ENCODE assay signal across 21 mouse cellular contexts in the genomic region with DNA sequence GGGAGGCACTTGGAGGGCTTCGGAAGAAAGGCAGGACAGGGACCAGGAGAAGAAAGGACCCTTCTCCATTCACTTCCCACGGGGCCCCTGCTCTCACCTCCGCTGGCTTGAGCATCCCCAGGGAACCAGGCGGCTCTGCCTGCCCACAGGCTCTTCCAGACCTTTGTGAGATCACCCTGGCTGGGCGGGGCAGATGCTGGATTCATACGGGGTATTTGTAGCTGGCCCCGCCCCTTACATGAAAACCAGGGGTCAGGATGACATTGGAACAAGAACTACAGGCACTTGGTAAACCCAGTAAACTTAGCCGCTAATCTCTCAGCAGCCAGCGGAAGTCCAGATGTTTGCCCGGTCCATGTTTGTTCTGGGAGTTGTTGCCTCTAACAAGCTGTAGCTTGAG. TPM values are rescaled to one million over a fixed set of nuclear protein-coding genes. Genes with fewer than 3 reads are reported as not detected.
A peak's percentile ranks its signal among the peaks of the same experiment; 100 is the strongest.
DNase-seq lines count a peak whose midpoint lies in the region; ATAC-seq and TF ChIP-seq lines count a peak whose summit lies in the region.
"Had no signal": no experiment of that assay in that cellular context is flagged by ENCODE, and none has a peak within 500 bp of the region (broad histone marks: within the 10 kb centered on the region; RNA-seq: fewer than 3 reads in every experiment).

A gene (minus strand): TSS at position 178 of the 400 bp plus-strand sequence.

- intact Hi-C loops in gastrocnemius, postnatal 14 days (cut with DNase I; ENCODE audit: low total_unique reads), result no loop called here

- no peak within 1 kb of the TSS for H3K4me3 ChIP-seq in intestine, embryonic 15.5 days (replicated peaks)
- no peak within 1 kb of the TSS for H3K4me3 ChIP-seq in intestine, postnatal 0 days (ENCODE audit: low read depth, low read length)
- H3K4me3 ChIP-seq in testis, adult 2 months (ENCODE audit: control insufficient read depth, low read depth, low read length), result peak within 1 kb of the TSS; percentile 88
- H3K4me3 ChIP-seq in embryonic facial prominence, embryonic 10.5 days, result no peak within 1 kb of the TSS
- H3K4me3 ChIP-seq in stomach, embryonic 16.5 days (replicated peaks; ENCODE audit: low read length), result no peak within 1 kb of the TSS
- H3K4me3 ChIP-seq: forebrain, embryonic 12.5 days; neural tube, embryonic 13.5 days had no signal

- ATAC-seq in intestine, embryonic 15.5 days, result 0 out of 2 replicates have a peak, but pooled peaks have one; percentile 39
- ATAC-seq in intestine, postnatal 0 days, result no peak
- peak; percentile 21; the same call in 1 of the 2 replicates for ATAC-seq in stomach, embryonic 16.5 days (ENCODE audit: insufficient read depth, low FRiP score)
- ATAC-seq: CD4-positive, CD25-positive, alpha-beta regulatory T cell, adult 4 months had no signal

- H3K36me3 ChIP-seq in intestine, embryonic 15.5 days, result no peaks in the 10 kb centered on the region
- no peaks in the 10 kb centered on the region for H3K36me3 ChIP-seq in intestine, postnatal 0 days (ENCODE audit: control insufficient read depth, insufficient read depth)
- H3K36me3 ChIP-seq in testis, adult 2 months (ENCODE audit: control insufficient read depth, insufficient read depth, low read length), result no peaks in the 10 kb centered on the region
- peaks cover 5% of the 10 kb centered on the region; the same call in 1 of the 2 replicates for H3K36me3 ChIP-seq in embryonic facial prominence, embryonic 10.5 days (replicated peaks)
- no peaks in the 10 kb centered on the region for H3K36me3 ChIP-seq in stomach, embryonic 16.5 days (ENCODE audit: control insufficient read depth, insufficient read depth, low read length)

- H3K4me1 ChIP-seq in intestine, embryonic 15.5 days (replicated peaks), result no peaks in the 10 kb centered on the region
- H3K4me1 ChIP-seq in intestine, postnatal 0 days (replicated peaks; ENCODE audit: control insufficient read depth, insufficient read depth, low read length), result no peaks in the 10 kb centered on the region
- H3K4me1 ChIP-seq in testis, adult 2 months (ENCODE audit: control insufficient read depth, insufficient read depth, low read length), result peaks cover 5% of the 10 kb centered on the region
- H3K4me1 ChIP-seq in embryonic facial prominence, embryonic 10.5 days, result peaks cover 18% of the 10 kb centered on the region
- H3K4me1 ChIP-seq in stomach, embryonic 16.5 days (ENCODE audit: control insufficient read depth, insufficient read depth, low read length), result no peaks in the 10 kb centered on the region

- no peaks in the 10 kb centered on the region for H3K9me3 ChIP-seq in intestine, embryonic 15.5 days
- no peaks in the 10 kb centered on the region for H3K9me3 ChIP-seq in intestine, postnatal 0 days (ENCODE audit: control insufficient read depth)
- no peaks in the 10 kb centered on the region for H3K9me3 ChIP-seq in embryonic facial prominence, embryonic 10.5 days
- H3K9me3 ChIP-seq in stomach, embryonic 16.5 days (replicated peaks; ENCODE audit: control insufficient read depth, low read length), result no peaks in the 10 kb centered on the region
- H3K9me3 ChIP-seq: forebrain, embryonic 12.5 days; neural tube, embryonic 13.5 days had no signal

- H3K27me3 ChIP-seq in intestine, embryonic 15.5 days (replicated peaks), result no peaks in the 10 kb centered on the region
- no peaks in the 10 kb centered on the region for H3K27me3 ChIP-seq in intestine, postnatal 0 days (replicated peaks; ENCODE audit: control insufficient read depth, insufficient read depth, low read length)
- H3K27me3 ChIP-seq in testis, adult 2 months (ENCODE audit: control insufficient read depth, insufficient read depth, low read length), result no peaks in the 10 kb centered on the region; the same call in 1 of the 2 replicates
- H3K27me3 ChIP-seq in embryonic facial prominence, embryonic 10.5 days (replicated peaks; ENCODE audit: low read depth, poor library complexity, severe bottlenecking), result no peaks in the 10 kb centered on the region
- no peaks in the 10 kb centered on the region for H3K27me3 ChIP-seq in stomach, embryonic 16.5 days (ENCODE audit: control insufficient read depth, insufficient read depth, low read length)
- H3K27me3 ChIP-seq: forebrain, embryonic 12.5 days; neural tube, embryonic 13.5 days had no signal

- TF ChIP-seq POLR2A in testis, adult 2 months (IDR thresholded peaks at IDR 0.05; ENCODE audit: control insufficient read depth, low read depth, low read length), result peak; percentile 88; the same call in 1 of the 2 replicates

- H3K27ac ChIP-seq in intestine, embryonic 15.5 days, result no peak within 1 kb of the TSS
- no peak within 1 kb of the TSS for H3K27ac ChIP-seq in intestine, postnatal 0 days (ENCODE audit: low read depth, low read length)
- H3K27ac ChIP-seq in testis, adult 2 months (ENCODE audit: control insufficient read depth, insufficient read depth, low read depth, low read length), result peak within 1 kb of the TSS; percentile 86
- no peak within 1 kb of the TSS for H3K27ac ChIP-seq in embryonic facial prominence, embryonic 10.5 days (replicated peaks)
- H3K27ac ChIP-seq in stomach, embryonic 16.5 days (ENCODE audit: low read length), result no peak within 1 kb of the TSS
- H3K27ac ChIP-seq: forebrain, embryonic 12.5 days; neural tube, embryonic 13.5 days had no signal

- no peak within 1 kb of the TSS for H3K4me2 ChIP-seq in intestine, embryonic 15.5 days (replicated peaks)
- H3K4me2 ChIP-seq in intestine, postnatal 0 days (replicated peaks; ENCODE audit: low read depth), result no peak within 1 kb of the TSS
- no peak within 1 kb of the TSS for H3K4me2 ChIP-seq in stomach, embryonic 16.5 days (ENCODE audit: low read depth, low read length)
- H3K4me2 ChIP-seq: forebrain, embryonic 12.5 days; neural tube, embryonic 13.5 days had no signal

- no peak within 1 kb of the TSS for H3K9ac ChIP-seq in intestine, embryonic 15.5 days
- no peak within 1 kb of the TSS for H3K9ac ChIP-seq in intestine, postnatal 0 days (ENCODE audit: low read depth, low read length)
- no peak within 1 kb of the TSS for H3K9ac ChIP-seq in stomach, embryonic 16.5 days (ENCODE audit: low read length)
- H3K9ac ChIP-seq: forebrain, embryonic 12.5 days; neural tube, embryonic 13.5 days had no signal

- 47% methylated on average over 10 of the region's 10 CpGs for WGBS in intestine, embryonic 15.5 days
- WGBS in intestine, postnatal 0 days, result 34% methylated on average over 10 of the region's 10 CpGs
- whole genome bisulfite sequencing in embryonic facial prominence, embryonic 10.5 days, result 43% methylated on average over 10 of the region's 10 CpGs
- 38% methylated on average over 10 of the region's 10 CpGs for WGBS in stomach, embryonic 16.5 days

- no peak for DNase-seq in testis, postnatal 10 days (ENCODE audit: low spot score)
- DNase-seq in embryonic facial prominence, embryonic 10.5 days (ENCODE audit: low spot score), result peak; percentile 34
- no peak for DNase-seq in gastrocnemius, postnatal 14 days
- DNase-seq: cerebellum, postnatal 10 days; heart, postnatal 14 days; kidney, adult 9 months; lung, postnatal 4 days had no signal

- TF ChIP-seq CTCF in intestine, postnatal 0 days (IDR thresholded peaks at IDR 0.05; ENCODE audit: low read depth), result no peak
- TF ChIP-seq CTCF in testis, adult 2 months (IDR thresholded peaks at IDR 0.05; ENCODE audit: control insufficient read depth, insufficient read depth, insufficient replicate concordance, low read depth, low read length), result no peak

RNA-seq across cellular contexts. Expression of the gene that starts here (rescaled TPM):
- not detected in 2 replicates for polyA plus RNA-seq in intestine, embryonic 15.5 days (2015; fragmentation: Nextera tagmentation; extraction: Ambion mirVana)
- not detected in 2 replicates for polyA plus RNA-seq in intestine, postnatal 0 days (2015; fragmentation: Nextera tagmentation; extraction: Ambion mirVana)
- 595 and 599 TPM in 2 replicates for polyA plus RNA-seq in testis, adult 2 months (2012; rRNA removed)
- polyA plus RNA-seq in embryonic facial prominence, embryonic 10.5 days (2016; fragmentation: Nextera tagmentation; extraction: Ambion mirVana), result 0.20 TPM in 1 of 2 replicates, not detected in the other
- 0.14 TPM in 1 of 2 replicates, not detected in the other for polyA plus RNA-seq in stomach, embryonic 16.5 days (2015; fragmentation: Nextera tagmentation; extraction: Ambion mirVana)
- not detected for total RNA-seq in gastrocnemius, postnatal 14 days (2021)
- total RNA-seq: gastrocnemius, adult 18-20 months; heart, adult 8-10 months; heart, postnatal 14 days; monocyte, adult 5-6 weeks had no signal
- polyA plus RNA-seq: CD4-positive, CD25-positive, alpha-beta regulatory T cell, adult 4 months; embryonic facial prominence, embryonic 14.5 days; forebrain, embryonic 12.5 days; large intestine, adult 2 months; limb, embryonic 14.5 days; neural tube, embryonic 13.5 days; spleen, adult 2 months had no signal

Comparison
In these comparisons a context has a peak if more than half of its experiments do, and no peak if none do; other contexts are left out.
1. RNA of the gene that starts here (polyA plus RNA-seq): 595 to 599 TPM in testis, adult 2 months; 0.20 TPM in embryonic facial prominence, embryonic 10.5 days, 0.14 TPM in stomach, embryonic 16.5 days, not detected in intestine, embryonic 15.5 days and not detected in intestine, postnatal 0 days; every median in the first group is over 100 times any median in the second.
2. Peak in ATAC-seq in intestine, embryonic 15.5 days; RNA of the gene not detected or under 1 TPM.
3. Peak in DNase-seq in embryonic facial prominence, embryonic 10.5 days; RNA of the gene not detected or under 1 TPM.
4. Peak in ATAC-seq in stomach, embryonic 16.5 days; RNA of the gene not detected or under 1 TPM.